Mouse (Mus musculus) lung, embryonic 15.5 days (tissue): Measurements from ENCODE around the gene Flrt1. TPM values are rescaled to one million over a fixed set of nuclear protein-coding genes. Genes with fewer than 3 reads are reported as not detected.

ENCODE experiments used
- ATAC-seq: fragments of 200-750 bp; cut with Nextera tagmentation; 2 replicates; pipeline ENCODE4 v1.8.0; 2017; ENCODE audit warnings: moderate number of reproducible peaks, borderline replicate concordance; ENCODE audit not compliant: low FRiP score, low TSS enrichment; ENCODE audit errors: extremely low read depth
- H3K27ac ChIP-seq: fragments of 300-500 bp; sonication (generic); 2 replicates; pipeline ENCODE4 v1.5.1; 2015; ENCODE audit warnings: moderate library complexity, mild to moderate bottlenecking, inconsistent platforms
- H3K27me3 ChIP-seq: fragments of 300-500 bp; sonication (generic); 2 replicates; pipeline ENCODE4 v1.6.1; 2015; ENCODE audit warnings: inconsistent platforms
- H3K36me3 ChIP-seq: fragments of 300-500 bp; sonication (generic); 2 replicates; pipeline ENCODE4 v1.6.1; 2015; ENCODE audit warnings: inconsistent platforms
- H3K4me1 ChIP-seq: fragments of 300-500 bp; sonication (generic); 2 replicates; pipeline ENCODE4 v1.6.1; 2015; ENCODE audit warnings: inconsistent platforms
- H3K4me2 ChIP-seq: fragments of 300-500 bp; sonication (generic); 2 replicates; pipeline ENCODE4 v1.6.1; 2015; ENCODE audit warnings: inconsistent platforms, mild to moderate bottlenecking, moderate library complexity
- H3K4me3 ChIP-seq: fragments of 300-500 bp; sonication (generic); 2 replicates; pipeline ENCODE4 v1.5.1; 2015; ENCODE audit warnings: mild to moderate bottlenecking, inconsistent platforms
- H3K9ac ChIP-seq: fragments of 300-500 bp; sonication (generic); 2 replicates; pipeline ENCODE4 v1.6.1; 2015; ENCODE audit warnings: inconsistent platforms
- H3K9me3 ChIP-seq: fragments of 300-500 bp; sonication (generic); 2 replicates; pipeline ENCODE4 v1.6.1; 2016; ENCODE audit warnings: inconsistent platforms
- WGBS: fragments of 180-500 bp; shearing (Covaris S2); methylation state at CpG from one replicate; pipeline ENCODE4 v1.1.7; 2015; 5-methylcytosine and 5-hydroxymethylcytosine counted together
- polyA plus RNA-seq: library from polyadenylated mRNA; unstranded; fragments of >200 nt; fragmentation: Nextera tagmentation; extraction: Ambion mirVana; gene quantifications from 2 replicates; pipeline ENCODE4 v1.2.1, GENCODE M21; 2015

The Flrt1 gene
- polyA plus RNA-seq, 1 experiment from 2014 or later = 1.4 TPM

DNA sequence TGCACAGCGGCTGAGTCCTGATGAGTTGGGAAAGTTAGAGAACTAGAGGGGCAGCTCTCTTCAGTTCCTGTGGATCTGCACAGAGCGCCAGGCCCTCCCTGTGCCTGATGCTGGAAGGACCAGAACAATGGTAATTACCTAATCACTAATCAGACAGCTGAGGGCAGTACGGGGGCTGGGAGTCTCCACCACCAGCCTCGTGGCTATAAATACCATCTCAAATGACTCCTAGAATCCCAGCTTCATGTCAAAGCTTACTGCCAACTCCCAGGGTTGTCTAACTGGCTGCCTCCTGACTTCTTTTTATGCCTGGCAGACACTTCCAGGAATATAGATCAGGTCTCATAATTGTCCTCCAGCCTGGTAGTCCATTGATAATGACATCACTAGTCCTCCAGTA lies 60.8 kb downstream of the Flrt1 start:
- no peak overlapping the region for H3K9ac ChIP-seq
- no peak overlapping the region for H3K27ac ChIP-seq
- 42% methylated on average over 4 of the region's 4 CpGs for WGBS

DNA sequence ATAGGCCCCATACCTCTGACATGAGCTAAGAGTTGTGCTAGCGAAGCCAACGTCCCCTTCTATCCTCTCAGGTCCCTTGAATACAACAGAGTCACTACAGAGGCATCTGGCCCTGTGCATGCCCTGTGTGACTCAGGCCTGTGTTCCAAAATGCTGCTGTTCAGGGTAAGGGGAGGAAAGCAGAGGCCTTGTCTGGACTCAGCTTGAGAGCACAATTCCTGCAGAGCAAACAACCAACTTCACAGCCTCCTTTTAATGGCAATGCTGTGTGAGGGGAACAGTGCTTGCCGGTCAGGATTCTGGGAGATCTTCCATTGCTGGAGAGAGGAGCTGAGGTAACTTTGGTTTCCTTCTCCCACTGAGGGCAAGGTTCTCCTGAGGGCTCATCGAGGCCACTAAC lies 61.2 kb downstream of the Flrt1 start:
- Histone ChIP-seq H3K4me2 (no peak overlapping the region), H3K9ac (no peak overlapping the region), H3K36me3 (no peaks in the 10 kb centered on the region), H3K4me1 (no peaks in the 10 kb centered on the region), H3K27ac (no peak overlapping the region), H3K4me3 (no peak overlapping the region), H3K9me3 (no peaks in the 10 kb centered on the region), H3K27me3 (no peaks in the 10 kb centered on the region)
- no peak for ATAC-seq
- WGBS = 53% methylated on average over 4 of the region's 4 CpGs

More for the DNA sequence above, 60.8 kb downstream of the Flrt1 start:
- Histone ChIP-seq H3K27me3 (no peaks in the 10 kb centered on the region), H3K4me3 (no peak overlapping the region), H3K4me1 (no peaks in the 10 kb centered on the region), H3K9me3 (no peaks in the 10 kb centered on the region), H3K36me3 (no peaks in the 10 kb centered on the region), H3K4me2 (no peak overlapping the region)
- no peak for ATAC-seq

Other genes starting within 250 kb of the Flrt1 start
- gene Ccdc88b, start 247.5 kb downstream of the Flrt1 start, polyA plus RNA-seq = 1.3 and 1.7 TPM in 2 replicates
- gene Trmt112, start 196.0 kb downstream of the Flrt1 start, polyA plus RNA-seq = 137 and 153 TPM in 2 replicates
- gene Prdx5, start 195.6 kb downstream of the Flrt1 start, polyA plus RNA-seq = 245 and 260 TPM in 2 replicates
- 9.3 and 9.5 TPM in 2 replicates for gene Esrra, start 183.9 kb downstream of the Flrt1 start, polyA plus RNA-seq
- gene Catsperz, start 180.3 kb downstream of the Flrt1 start, polyA plus RNA-seq = 2.5 and 3.4 TPM in 2 replicates
- gene Kcnk4, start 171.2 kb downstream of the Flrt1 start, polyA plus RNA-seq = 0.13 and 0.22 TPM in 2 replicates
- 74.4 and 80.0 TPM in 2 replicates for gene Bad, start 163.9 kb downstream of the Flrt1 start, polyA plus RNA-seq
- 28.1 and 31.0 TPM in 2 replicates for gene Gpr137, start 163.2 kb downstream of the Flrt1 start, polyA plus RNA-seq
- 141 and 160 TPM in 2 replicates for gene Ppp1r14b, start 130.8 kb downstream of the Flrt1 start, polyA plus RNA-seq
- 53.5 and 53.9 TPM in 2 replicates for gene Plcb3, start 129.3 kb downstream of the Flrt1 start, polyA plus RNA-seq
- 121 and 126 TPM in 2 replicates for gene Fkbp2, start 125.2 kb downstream of the Flrt1 start, polyA plus RNA-seq
- gene Vegfb, start 118.1 kb downstream of the Flrt1 start, polyA plus RNA-seq = 42.9 and 48.7 TPM in 2 replicates
- 23.5 and 23.9 TPM in 2 replicates for gene Dnajc4, start 113.2 kb downstream of the Flrt1 start, polyA plus RNA-seq
- 23.6 and 24.0 TPM in 2 replicates for gene Nudt22, start 109.6 kb downstream of the Flrt1 start, polyA plus RNA-seq
- gene Trpt1, start 109.6 kb downstream of the Flrt1 start, polyA plus RNA-seq = 9.7 and 11.2 TPM in 2 replicates
- 9.5 and 13.5 TPM in 2 replicates for gene Fermt3, start 86.3 kb downstream of the Flrt1 start, polyA plus RNA-seq
- gene Stip1, start 65.8 kb downstream of the Flrt1 start, polyA plus RNA-seq = 244 and 249 TPM in 2 replicates
- gene Macrod1, start 48.9 kb downstream of the Flrt1 start, polyA plus RNA-seq = 14.2 and 14.3 TPM in 2 replicates
- 188 and 194 TPM in 2 replicates for gene Otub1, start 100.6 kb upstream of the Flrt1 start, polyA plus RNA-seq
- gene Cox8a, start 111.9 kb upstream of the Flrt1 start, polyA plus RNA-seq = 793 and 848 TPM in 2 replicates
- 55.1 and 61.5 TPM in 2 replicates for gene Naa40, start 135.5 kb upstream of the Flrt1 start, polyA plus RNA-seq
- gene Rcor2, start 161.6 kb upstream of the Flrt1 start, polyA plus RNA-seq = 9.7 and 12.4 TPM in 2 replicates
- 42.9 and 49.0 TPM in 2 replicates for gene Mark2, start 236.1 kb upstream of the Flrt1 start, polyA plus RNA-seq